Mouse (Mus musculus) MEL (cell line): ENCODE results near the gene Rps6kc1. TPM values are rescaled to one million over a fixed set of nuclear protein-coding genes. Genes with fewer than 3 reads are reported as not detected.

Experiments used
- DNase-seq: peaks from one replicate; pipeline ENCODE4 v3.0.0; 2011; ENCODE audit warnings: low read depth, low spot score
- H3K27ac ChIP-seq: 2 replicates; pipeline ENCODE4 v1.5.1; 2012; ENCODE audit warnings: low read depth, mild to moderate bottlenecking, control low read depth, low read length, moderate library complexity; ENCODE audit not compliant: control insufficient read depth
- H3K27me3 ChIP-seq, 2 experiments: fragments of 150-350 bp in 1 of 2; sonication (generic) in 1 of 2; 2 replicates each; pipeline ENCODE4 v1.6.1; 2012; ENCODE audit warnings: low read length in 2 of 2, mild to moderate bottlenecking in 2 of 2, improper control_type of control experiment in 1 of 2, moderate library complexity in 1 of 2; ENCODE audit not compliant: insufficient read depth in 2 of 2, control insufficient read depth in 1 of 2
- H3K36me3 ChIP-seq, 2 experiments: 2 replicates each; pipeline ENCODE4 v1.6.1; 2012 to 2014; ENCODE audit warnings: low read length in 2 of 2, improper control_type of control experiment in 1 of 2, inconsistent platforms in 1 of 2, mild to moderate bottlenecking in 1 of 2; ENCODE audit not compliant: insufficient read depth in 2 of 2, control insufficient read depth in 1 of 2
- H3K4me1 ChIP-seq, 2 experiments: fragments of 150-350 bp in 1 of 2; sonication (generic) in 1 of 2; 2 replicates each; pipeline ENCODE4 v1.6.1; 2012; ENCODE audit warnings: low read length in 2 of 2, improper control_type of control experiment in 1 of 2, mild to moderate bottlenecking in 1 of 2; ENCODE audit not compliant: insufficient read depth in 2 of 2, control insufficient read depth in 1 of 2
- H3K4me3 ChIP-seq, 2 experiments: fragments of 150-350 bp in 1 of 2; sonication (generic) in 1 of 2; 2 replicates each; pipeline ENCODE4 v1.5.1; 2012; ENCODE audit warnings: low read depth in 2 of 2, low read length in 2 of 2, mild to moderate bottlenecking in 2 of 2, moderate library complexity in 2 of 2, control low read depth in 1 of 2, improper control_type of control experiment in 1 of 2; ENCODE audit not compliant: control insufficient read depth in 1 of 2, insufficient read depth in 1 of 2
- H3K79me2 ChIP-seq: 2 replicates; pipeline ENCODE4 v1.6.1; 2012; ENCODE audit warnings: mild to moderate bottlenecking, low read length, moderate library complexity; ENCODE audit not compliant: control insufficient read depth, poor library complexity, insufficient read depth
- H3K9ac ChIP-seq: 2 replicates; pipeline ENCODE4 v1.6.1; 2012; ENCODE audit warnings: low read depth, mild to moderate bottlenecking, control low read depth, low read length, moderate library complexity; ENCODE audit not compliant: control insufficient read depth, poor library complexity, severe bottlenecking
- H3K9me3 ChIP-seq: fragments of 150-350 bp; sonication (generic); replicated peaks from 2 replicates; pipeline ENCODE4 v1.6.1; 2012; ENCODE audit warnings: mild to moderate bottlenecking, low read length, improper control_type of control experiment, moderate library complexity; ENCODE audit not compliant: insufficient read depth
- BHLHE40 ChIP-seq: IDR thresholded peaks from 2 replicates; pipeline ENCODE4 v1.6.1; 2012; ENCODE audit warnings: low read depth, mild to moderate bottlenecking, inconsistent platforms, low read length, improper control_type of control experiment, borderline replicate concordance
- CHD2 ChIP-seq: IDR thresholded peaks from 2 replicates; pipeline ENCODE4 v1.6.1; 2011; ENCODE audit warnings: low read length, improper control_type of control experiment
- CTCF ChIP-seq, 3 experiments: IDR thresholded peaks in 2 of 3; conservative IDR thresholded peaks in 1 of 3; 2 replicates each; pipeline ENCODE4 v1.5.1; 2011 to 2012; ENCODE audit warnings: low read length in 3 of 3, low read depth in 2 of 3, mild to moderate bottlenecking in 2 of 3, improper control_type of control experiment in 1 of 3, inconsistent platforms in 1 of 3, mixed read lengths in 1 of 3, moderate library complexity in 1 of 3; ENCODE audit not compliant: control insufficient read depth in 1 of 3, insufficient read depth in 1 of 3, poor library complexity in 1 of 3, severe bottlenecking in 1 of 3
- E2F4 ChIP-seq: IDR thresholded peaks from 2 replicates; pipeline ENCODE4 v1.6.1; 2011; ENCODE audit warnings: low read depth, low read length, improper control_type of control experiment, borderline replicate concordance
- EP300 ChIP-seq, 2 experiments: IDR thresholded peaks; 2 replicates each; pipeline ENCODE4 v1.6.1; 2011; ENCODE audit warnings: improper control_type of control experiment in 2 of 2, low read length in 2 of 2, low read depth in 1 of 2, mild to moderate bottlenecking in 1 of 2
- ETS1 ChIP-seq: IDR thresholded peaks from 2 replicates; pipeline ENCODE4 v1.6.1; 2012; ENCODE audit warnings: low read depth, mild to moderate bottlenecking, inconsistent platforms, low read length, improper control_type of control experiment, moderate library complexity
- GABPA ChIP-seq: IDR thresholded peaks from 2 replicates; pipeline ENCODE4 v1.6.1; 2012; ENCODE audit warnings: low read depth, mild to moderate bottlenecking, inconsistent platforms, low read length, improper control_type of control experiment, moderate library complexity
- GATA1 ChIP-seq: IDR thresholded peaks from 2 replicates; pipeline ENCODE4 v1.6.1; 2011; ENCODE audit warnings: low read depth, low read length, improper control_type of control experiment
- HCFC1 ChIP-seq: IDR thresholded peaks from 2 replicates; pipeline ENCODE4 v1.6.1; 2012; ENCODE audit warnings: low read depth, mild to moderate bottlenecking, inconsistent platforms, low read length, improper control_type of control experiment, moderate library complexity
- MAX ChIP-seq: IDR thresholded peaks from 2 replicates; pipeline ENCODE4 v1.6.1; 2011; ENCODE audit warnings: low read length, improper control_type of control experiment
- MXI1 ChIP-seq: IDR thresholded peaks from 2 replicates; pipeline ENCODE4 v1.6.1; 2011; ENCODE audit warnings: mild to moderate bottlenecking, low read depth, low read length, improper control_type of control experiment
- MYB ChIP-seq: IDR thresholded peaks from 2 replicates; pipeline ENCODE4 v1.6.1; 2011; ENCODE audit warnings: mild to moderate bottlenecking, low read depth, low read length, improper control_type of control experiment
- MYC ChIP-seq: IDR thresholded peaks from 2 replicates; pipeline ENCODE4 v1.6.1; 2011; ENCODE audit warnings: low read depth, mild to moderate bottlenecking, low read length, improper control_type of control experiment, moderate library complexity
- NELFE ChIP-seq: IDR thresholded peaks from 2 replicates; pipeline ENCODE4 v1.6.1; 2011; ENCODE audit warnings: low read depth, low read length, improper control_type of control experiment
- POLR2AphosphoS5 ChIP-seq: IDR thresholded peaks from 2 replicates; pipeline ENCODE4 v1.6.1; 2012; ENCODE audit warnings: low read depth, borderline replicate concordance, mild to moderate bottlenecking, inconsistent platforms, low read length, moderate library complexity, mixed read lengths
- RAD21 ChIP-seq: IDR thresholded peaks from 2 replicates; pipeline ENCODE4 v1.6.1; 2011; ENCODE audit warnings: mild to moderate bottlenecking, low read depth, low read length, improper control_type of control experiment
- RCOR1 ChIP-seq: IDR thresholded peaks from 2 replicates; pipeline ENCODE4 v1.6.1; 2012; ENCODE audit warnings: low read depth, mild to moderate bottlenecking, inconsistent platforms, low read length, improper control_type of control experiment
- SIN3A ChIP-seq: IDR thresholded peaks from 2 replicates; pipeline ENCODE4 v1.6.1; 2012; ENCODE audit warnings: low read length, improper control_type of control experiment, inconsistent platforms
- SMC3 ChIP-seq: IDR thresholded peaks from 2 replicates; pipeline ENCODE4 v1.6.1; 2011; ENCODE audit warnings: low read depth, low read length, improper control_type of control experiment
- TBP ChIP-seq: IDR thresholded peaks from 2 replicates; pipeline ENCODE4 v1.8.0; 2011; ENCODE audit warnings: low read depth, low read length, improper control_type of control experiment
- TCF12 ChIP-seq: IDR thresholded peaks from 2 replicates; pipeline ENCODE4 v1.6.1; 2014; ENCODE audit warnings: low read depth, mild to moderate bottlenecking, inconsistent platforms, low read length, improper control_type of control experiment, moderate library complexity
- USF1 ChIP-seq: IDR thresholded peaks from 2 replicates; pipeline ENCODE4 v1.6.1; 2014; ENCODE audit warnings: low read depth, mild to moderate bottlenecking, inconsistent platforms, low read length, improper control_type of control experiment, moderate library complexity
- ZC3H11A ChIP-seq: IDR thresholded peaks from 2 replicates; pipeline ENCODE4 v1.6.1; 2012; ENCODE audit warnings: low read depth, mild to moderate bottlenecking, inconsistent platforms, low read length, improper control_type of control experiment
- ZKSCAN1 ChIP-seq: IDR thresholded peaks from 2 replicates; pipeline ENCODE4 v1.6.1; 2012; ENCODE audit warnings: low read depth, mild to moderate bottlenecking, inconsistent platforms, low read length, improper control_type of control experiment, moderate library complexity
- ZMIZ1 ChIP-seq: IDR thresholded peaks from 2 replicates; pipeline ENCODE4 v1.6.1; 2012; ENCODE audit warnings: low read depth, mild to moderate bottlenecking, inconsistent platforms, low read length, improper control_type of control experiment, moderate library complexity
- ZNF384 ChIP-seq: IDR thresholded peaks from 2 replicates; pipeline ENCODE4 v1.6.1; 2012; ENCODE audit warnings: low read depth, mild to moderate bottlenecking, inconsistent platforms, low read length, improper control_type of control experiment
- polyA plus RNA-seq, 2 experiments: library from polyadenylated mRNA; stranded (reverse) in 1 of 2; unstranded in 1 of 2; fragments of >175 nt in 1 of 2; fragments of >200 nt in 1 of 2; gene quantifications; 2 replicates each; pipeline versions ENCODE4 v1.2.1 to v1.2.4; 2012; ENCODE audit warnings: low replicate concordance in 2 of 2, low read depth in 1 of 2; ENCODE audit not compliant: insufficient read length in 2 of 2, insufficient read depth in 1 of 2, missing spikeins in 1 of 2
- total RNA-seq: library from RNA; depleted of rRNA; stranded (reverse); fragments of 300-350 nt; gene quantifications from 2 replicates; pipeline ENCODE4 v1.2.3, GENCODE M21; 2012

Rps6kc1 gene
- total and polyA plus RNA-seq, 3 experiments: 26.2 to 26.5 TPM; not detected in 1

GRCm38 (mm10) chr1:190868790-190869189, 42.8 kb downstream of the Rps6kc1 start:
- H3K4me3 ChIP-seq: no peak overlapping the region

GRCm38 (mm10) chr1:190861626-190862025, 49.9 kb downstream of the Rps6kc1 start:
- Histone ChIP-seq H3K79me2 (no peaks in the 10 kb centered on the region), H3K9ac (no peak overlapping the region), H3K4me3 (no peak overlapping the region), H3K27me3 (no peaks in the 10 kb centered on the region), H3K4me1 (no peaks in the 10 kb centered on the region), H3K9me3 (no peaks in the 10 kb centered on the region), H3K36me3 (peaks cover 0 to 2% of the 10 kb centered on the region in 2 experiments; a peak in 2 of 4 replicates), H3K27ac (no peak overlapping the region)
- DNase-seq: no peak
- TF ChIP-seq ETS1 (no peak), RCOR1 (no peak)

More at GRCm38 (mm10) chr1:190868790-190869189, 42.8 kb downstream of the Rps6kc1 start:
- Histone ChIP-seq H3K9ac (no peak overlapping the region), H3K79me2 (no peaks in the 10 kb centered on the region), H3K36me3 (peaks cover 0 to 4% of the 10 kb centered on the region in 2 experiments; a peak in 2 of 4 replicates), H3K9me3 (no peaks in the 10 kb centered on the region), H3K27ac (no peak overlapping the region), H3K27me3 (no peaks in the 10 kb centered on the region), H3K4me1 (no peaks in the 10 kb centered on the region)
- DNase-seq: peak; percentile 11
- TF ChIP-seq NELFE (no peak), GABPA (no peak), CTCF (IDR thresholded peaks at IDR 0.05 in 2 of 3, conservative IDR thresholded peaks at IDR 0.05 in 1 of 3; ENCODE audit: control insufficient read depth in 1 of 3, insufficient read depth in 1 of 3, low read depth in 2 of 3, low read length in 3 of 3, poor library complexity in 1 of 3, severe bottlenecking in 1 of 3) (peak in 1 of 3 experiments; percentile 32; a peak in 1 of 6 replicates), EP300 (IDR thresholded peaks at IDR 0.05; ENCODE audit: low read depth in 1 of 2, low read length in 2 of 2) (no peak), TBP (no peak), ZMIZ1 (no peak), GATA1 (no peak), RAD21 (peak; percentile 21), BHLHE40 (no peak), HCFC1 (no peak), SMC3 (0 out of 2 replicates have a peak, but pooled peaks have one; percentile 22)

GRCm38 (mm10) chr1:190854465-190854864, 57.1 kb downstream of the Rps6kc1 start:
- H3K9me3 ChIP-seq: no peaks in the 10 kb centered on the region
- DNase-seq: peak; percentile 56
- no peaks in the 10 kb centered on the region for H3K79me2 ChIP-seq
- H3K27ac ChIP-seq: no peak overlapping the region
- peak; percentile 18; the same call in 1 of the 2 replicates for TF ChIP-seq SIN3A
- TF ChIP-seq MXI1: no peak
- TF ChIP-seq ZNF384: no peak
- TF ChIP-seq MAX: no peak
- no peak for TF ChIP-seq MYB
- TF ChIP-seq RCOR1: peak; percentile 39; the same call in 1 of the 2 replicates
- TF ChIP-seq ZKSCAN1: no peak
- TF ChIP-seq HCFC1: no peak
- no peak for TF ChIP-seq MYC
- no peak for TF ChIP-seq EP300 (IDR thresholded peaks at IDR 0.05; ENCODE audit: low read depth in 1 of 2, low read length in 2 of 2)
- no peak for TF ChIP-seq USF1
- no peak for TF ChIP-seq TBP
- TF ChIP-seq E2F4: no peak
- peak; percentile 37; the same call in 1 of the 2 replicates for TF ChIP-seq ETS1
- no peak for TF ChIP-seq POLR2AphosphoS5
- no peak for TF ChIP-seq TCF12
- TF ChIP-seq ZC3H11A: no peak
- TF ChIP-seq CHD2: no peak
- no peak for TF ChIP-seq SMC3
- no peak for TF ChIP-seq BHLHE40
- TF ChIP-seq GATA1: peak; percentile 72
- H3K36me3 ChIP-seq: peaks cover 0 to 6% of the 10 kb centered on the region in 2 experiments
- no peak overlapping the region for H3K9ac ChIP-seq
- H3K4me1 ChIP-seq: 0 out of 4 replicates have a peak, but pooled peaks cover 0 to 3% of the 10 kb centered on the region in 2 experiments
- no peaks in the 10 kb centered on the region for H3K27me3 ChIP-seq
- H3K4me3 ChIP-seq: no peak overlapping the region
